Mouse (Mus musculus): ENCODE results near the gene Tmprss3.

The Tmprss3 gene

GRCm38 (mm10) chr17:31138398-31138797 is 60.4 kb downstream of the Tmprss3 start:
- in situ Hi-C loops (cut with MboI, MseI), result loop anchor here (10.0 kb wide), 1 partner anchor 106 kb away; no protein-coding TSS in a partner anchor

DNA sequence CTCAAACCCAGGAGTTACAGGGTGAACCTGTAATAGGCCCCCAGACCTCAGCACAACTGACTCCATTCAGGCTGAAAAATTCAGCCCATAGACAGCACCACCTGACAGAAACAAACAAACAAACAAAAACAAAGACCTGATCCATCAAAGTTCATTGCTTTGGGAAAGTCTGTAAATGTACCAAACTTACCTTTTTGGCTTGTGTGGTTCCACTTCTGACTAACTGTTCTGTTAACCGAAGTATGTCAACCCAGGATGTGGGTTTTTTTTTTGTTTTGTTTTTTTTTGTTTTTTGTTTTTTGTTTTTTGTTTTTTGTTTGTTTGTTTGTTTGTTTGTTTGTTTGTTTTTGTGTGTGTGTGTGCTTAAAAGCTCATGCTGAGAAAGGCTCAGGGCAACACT is 62.0 kb downstream of the Tmprss3 start:
- in situ Hi-C loops (cut with MboI, MseI), result loop anchor here (10.0 kb wide), 1 partner anchor 108 kb away; no protein-coding TSS in a partner anchor

GRCm38 (mm10) chr17:31136291-31136690 is 62.5 kb downstream of the Tmprss3 start:
- in situ Hi-C loops (cut with MboI, MseI), result loop anchor here (10.0 kb wide), 1 partner anchor 109 kb away; no protein-coding TSS in a partner anchor

DNA sequence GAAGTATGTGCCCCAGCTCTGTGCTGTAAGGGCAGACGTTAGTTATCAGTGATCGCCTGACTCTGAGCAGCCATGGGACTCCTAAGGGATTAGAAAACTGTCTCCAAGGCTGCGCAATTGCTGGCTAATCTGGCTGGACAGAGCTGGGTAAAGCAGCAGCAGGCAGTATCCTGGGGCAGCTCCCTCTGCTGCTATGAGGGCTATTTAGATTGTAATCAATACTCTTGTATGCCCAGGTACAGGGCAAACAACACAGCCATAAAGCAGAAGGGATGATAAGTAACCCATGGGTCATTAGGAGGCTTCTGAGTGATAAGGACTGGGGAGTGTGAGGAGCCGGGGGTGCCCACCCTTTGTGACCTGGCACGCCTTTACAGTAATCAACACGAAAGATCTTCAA is 63.9 kb downstream of the Tmprss3 start:
- in situ Hi-C loops (cut with MboI, MseI), result loop anchor here (10.0 kb wide), 1 partner anchor 110 kb away; no protein-coding TSS in a partner anchor

DNA sequence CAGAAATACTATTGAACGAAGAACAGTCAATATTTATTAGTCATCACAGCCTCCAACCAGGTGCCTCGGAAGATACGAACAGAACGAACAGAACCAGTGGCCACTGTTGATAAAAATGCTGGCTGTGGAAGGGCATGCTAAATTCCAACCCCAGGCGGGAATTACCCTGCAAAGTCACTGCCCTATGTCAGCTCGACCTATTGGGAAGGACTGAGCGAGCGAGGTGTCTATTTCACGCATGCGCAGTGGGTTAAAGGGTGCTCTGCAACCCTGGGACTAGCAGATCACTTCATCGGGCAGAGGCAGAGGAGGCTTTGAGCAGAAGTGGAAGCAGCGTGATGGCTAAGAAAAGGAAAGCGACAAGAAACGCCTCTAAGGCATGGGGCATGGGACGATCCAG is 65.0 kb downstream of the Tmprss3 start:
- in situ Hi-C loops (cut with MboI, MseI), result loop anchor here (10.0 kb wide), 1 partner anchor 111 kb away; no protein-coding TSS in a partner anchor

DNA sequence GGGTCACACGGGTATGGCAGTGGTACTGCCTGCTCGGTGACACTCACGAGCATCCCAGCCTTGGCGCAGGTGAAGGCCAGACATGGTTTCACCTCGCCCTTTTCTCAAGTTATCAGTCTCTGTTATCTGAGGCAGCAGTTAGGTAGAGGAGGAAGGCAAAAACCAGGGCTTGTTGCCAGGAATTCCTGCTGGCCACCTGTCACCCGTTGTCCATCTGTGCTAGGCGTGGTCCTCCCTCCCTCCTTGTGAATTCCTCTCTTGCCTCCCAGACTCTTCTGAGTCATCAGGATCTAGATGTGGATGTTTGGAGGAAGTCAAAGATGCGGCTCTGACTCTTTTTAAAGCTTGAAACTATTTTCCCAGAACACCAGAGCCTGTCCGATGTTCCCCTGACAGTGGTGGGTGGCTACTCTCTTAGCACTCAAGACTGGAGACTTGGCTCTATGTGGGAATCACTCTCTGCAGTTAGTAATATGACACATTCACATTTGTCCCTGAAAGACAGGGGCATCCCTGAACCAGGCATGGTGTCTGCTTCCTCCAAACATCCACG is 67.4 kb downstream of the Tmprss3 start:
- in situ Hi-C loops (cut with MboI, MseI), result loop anchor here (10.0 kb wide), 1 partner anchor 113 kb away; no protein-coding TSS in a partner anchor

GRCm38 (mm10) chr17:31129452-31129851 is 69.3 kb downstream of the Tmprss3 start, which contains the start of gene Tff3:
TSS of gene Tff3 (minus strand) at chr17:31129646.
- in situ Hi-C loops (cut with MboI, MseI), result no loop called here
